Mouse (Mus musculus): ENCODE data around the gene Lamb1. TPM values are rescaled to one million over a fixed set of nuclear protein-coding genes. Genes with fewer than 3 reads are reported as not detected.

The Lamb1 gene
- polyA plus RNA-seq, 1 experiment from 2014 or later = 290 TPM

- in situ Hi-C loops (cut with MboI; ENCODE audit: low pct_unique_long_range_greater_than_20kb) = no loop called here
- CTCF ChIA-PET = interaction anchor here (1.9 kb wide), 1 partner anchor 184 kb away, joined by 4 read pairs; no protein-coding TSS in a partner anchor
- POLR2A ChIA-PET = no interaction called here
Measured at GRCm38 (mm10) chr12:31310687-31311086, 45.7 kb downstream of the Lamb1 start.

GRCm38 (mm10) chr12:31311671-31312265 is 46.7 kb downstream of the Lamb1 start:
- ChIA-PET CTCF (interaction anchor here (1.9 kb wide), 1 partner anchor 185 kb away, joined by 4 read pairs; no protein-coding TSS in a partner anchor), POLR2A (no interaction called here)
- in situ Hi-C loops (cut with MboI; ENCODE audit: low pct_unique_long_range_greater_than_20kb) = no loop called here
- DNase-seq (ENCODE audit: low read depth, low spot score) = no peak
- no peak for TF ChIP-seq CTCF (IDR thresholded peaks at IDR 0.05)
- H3K27me3 ChIP-seq = no peaks in the 10 kb centered on the region
- no peak for ATAC-seq

More at GRCm38 (mm10) chr12:31310687-31311086, 45.7 kb downstream of the Lamb1 start:
- H3K27me3 ChIP-seq = no peaks in the 10 kb centered on the region
- no peak for DNase-seq (ENCODE audit: low read depth, low spot score)
- no peak for TF ChIP-seq CTCF (IDR thresholded peaks at IDR 0.05)
- ATAC-seq = no peak

DNA sequence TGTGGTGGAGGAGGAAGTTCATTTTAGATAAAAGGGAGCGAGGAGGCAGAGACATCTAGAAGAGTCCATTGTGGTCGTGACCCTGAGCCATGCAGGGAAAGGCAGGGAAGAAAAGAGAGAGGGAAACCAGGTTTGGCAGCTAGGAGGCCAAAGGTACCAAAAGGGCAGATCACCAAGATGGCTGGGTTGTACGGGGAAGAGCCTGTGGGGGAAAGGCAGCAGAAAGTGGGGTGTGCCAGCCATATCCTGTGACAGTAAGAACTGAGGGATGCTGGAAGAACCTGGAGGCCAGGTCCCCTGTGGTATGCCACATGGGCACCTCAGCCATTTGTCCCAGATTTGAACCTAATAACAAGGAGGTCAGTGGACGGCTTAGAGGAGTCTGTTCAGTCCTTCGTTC is 47.2 kb downstream of the Lamb1 start:
- in situ Hi-C loops (cut with MboI; ENCODE audit: low pct_unique_long_range_greater_than_20kb) = no loop called here
- CTCF ChIA-PET = no interaction called here
- H3K27me3 ChIP-seq = no peaks in the 10 kb centered on the region
- ATAC-seq = no peak
- POLR2A ChIA-PET = no interaction called here
- TF ChIP-seq CTCF (IDR thresholded peaks at IDR 0.05) = no peak
- DNase-seq (ENCODE audit: low read depth, low spot score) = no peak

DNA sequence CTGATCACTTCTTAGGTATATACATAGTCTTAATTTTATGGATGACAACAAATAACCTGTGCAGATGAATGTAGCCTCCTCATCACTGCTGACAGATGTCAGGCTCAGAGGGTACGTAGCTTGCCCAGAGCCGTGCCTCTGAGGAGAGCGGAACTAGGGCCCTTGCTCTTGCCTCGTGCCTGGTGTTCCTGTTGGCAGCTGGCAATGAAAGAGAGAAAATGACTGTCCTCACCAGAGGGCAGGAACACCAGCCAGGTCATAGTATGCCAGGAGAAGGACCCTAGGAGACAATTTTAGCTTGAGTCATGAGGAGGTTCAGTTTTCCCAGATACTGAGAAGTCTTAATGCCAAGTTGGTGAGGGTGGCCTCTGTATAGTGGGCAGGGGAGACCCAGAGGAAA is 48.1 kb downstream of the Lamb1 start:
- ATAC-seq (no peak), DNase-seq (ENCODE audit: low read depth, low spot score) (no peak)
- ChIA-PET POLR2A (no interaction called here), CTCF (no interaction called here)
- TF ChIP-seq CTCF (IDR thresholded peaks at IDR 0.05) = no peak
- in situ Hi-C loops (cut with MboI; ENCODE audit: low pct_unique_long_range_greater_than_20kb) = no loop called here
- H3K27me3 ChIP-seq = no peaks in the 10 kb centered on the region

GRCm38 (mm10) chr12:31314310-31314709 is 49.3 kb downstream of the Lamb1 start:
- ATAC-seq = no peak
- TF ChIP-seq CTCF (IDR thresholded peaks at IDR 0.05) = no peak
- ChIA-PET POLR2A (no interaction called here), CTCF (no interaction called here)
- DNase-seq (ENCODE audit: low read depth, low spot score) = no peak
- no peaks in the 10 kb centered on the region for H3K27me3 ChIP-seq
- in situ Hi-C loops (cut with MboI; ENCODE audit: low pct_unique_long_range_greater_than_20kb) = no loop called here

DNA sequence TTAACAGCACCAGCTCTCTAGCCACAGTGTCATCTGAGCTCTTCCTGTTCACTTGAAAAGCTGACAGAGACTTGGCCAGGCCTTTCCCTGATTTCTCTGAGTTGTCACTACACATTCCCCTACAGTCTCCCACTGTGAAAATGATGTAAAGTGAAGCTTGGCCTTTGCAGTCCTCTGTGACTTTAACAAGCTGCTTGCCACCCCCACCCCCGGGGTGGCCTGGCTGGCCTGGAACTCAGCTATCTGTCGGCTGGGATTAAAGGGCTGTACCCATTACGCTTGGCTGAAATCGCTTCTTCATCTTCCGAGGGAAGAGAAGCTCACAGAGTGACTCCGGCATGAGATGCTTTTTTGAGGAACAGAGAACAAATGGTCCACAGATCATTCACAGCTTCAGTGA is 50.9 kb downstream of the Lamb1 start:
- no peak for DNase-seq (ENCODE audit: low read depth, low spot score)
- in situ Hi-C loops (cut with MboI; ENCODE audit: low pct_unique_long_range_greater_than_20kb) = no loop called here
- no peak for TF ChIP-seq CTCF (IDR thresholded peaks at IDR 0.05)
- CTCF ChIA-PET = interaction anchor here (1.5 to 2.0 kb wide), 3 partner anchors 13 to 199 kb away, joined by 3 to 7 read pairs (median 4); no protein-coding TSS in a partner anchor
- ATAC-seq = no peak
- no peaks in the 10 kb centered on the region for H3K27me3 ChIP-seq
- POLR2A ChIA-PET = interaction anchor here (1.3 kb wide), 1 partner anchor 50 kb away, joined by 3 read pairs; no protein-coding TSS in a partner anchor

GRCm38 (mm10) chr12:31317670-31318408 is 52.8 kb downstream of the Lamb1 start:
- TF ChIP-seq CTCF (IDR thresholded peaks at IDR 0.05) = no peak
- H3K27me3 ChIP-seq = no peaks in the 10 kb centered on the region
- ATAC-seq (no peak), DNase-seq (ENCODE audit: low read depth, low spot score) (no peak)
- POLR2A ChIA-PET = interaction anchor here (0.7 to 1.4 kb wide), 3 partner anchors 10 to 12 kb away, joined by 3 to 5 read pairs (median 3); no protein-coding TSS in a partner anchor
- CTCF ChIA-PET = interaction anchor here (1.1 to 2.0 kb wide), 3 partner anchors 11 to 37 kb away, joined by 3 to 7 read pairs (median 3); no protein-coding TSS in a partner anchor
- in situ Hi-C loops (cut with MboI; ENCODE audit: low pct_unique_long_range_greater_than_20kb) = no loop called here

GRCm38 (mm10) chr12:31318409-31318963 is 53.5 kb downstream of the Lamb1 start:
- no peak for ATAC-seq
- ChIA-PET CTCF (no interaction called here), POLR2A (interaction anchor here (0.7 to 1.3 kb wide), 2 partner anchors 9 to 13 kb away, joined by 3 read pairs; no protein-coding TSS in a partner anchor)
- in situ Hi-C loops (cut with MboI; ENCODE audit: low pct_unique_long_range_greater_than_20kb) = no loop called here
- DNase-seq (ENCODE audit: low read depth, low spot score) = no peak
- no peak for TF ChIP-seq CTCF (IDR thresholded peaks at IDR 0.05)
- H3K27me3 ChIP-seq = no peaks in the 10 kb centered on the region

- ChIA-PET POLR2A (no interaction called here), CTCF (no interaction called here)
- H3K27me3 ChIP-seq = no peaks in the 10 kb centered on the region
- TF ChIP-seq CTCF (IDR thresholded peaks at IDR 0.05) = no peak
- in situ Hi-C loops (cut with MboI; ENCODE audit: low pct_unique_long_range_greater_than_20kb) = loop anchor here (5.0 kb wide), 1 partner anchor 194 kb away; no protein-coding TSS in a partner anchor
- DNase-seq (ENCODE audit: low read depth, low spot score) (no peak), ATAC-seq (no peak)
Measured at GRCm38 (mm10) chr12:31320817-31321216, 55.8 kb downstream of the Lamb1 start.

DNA sequence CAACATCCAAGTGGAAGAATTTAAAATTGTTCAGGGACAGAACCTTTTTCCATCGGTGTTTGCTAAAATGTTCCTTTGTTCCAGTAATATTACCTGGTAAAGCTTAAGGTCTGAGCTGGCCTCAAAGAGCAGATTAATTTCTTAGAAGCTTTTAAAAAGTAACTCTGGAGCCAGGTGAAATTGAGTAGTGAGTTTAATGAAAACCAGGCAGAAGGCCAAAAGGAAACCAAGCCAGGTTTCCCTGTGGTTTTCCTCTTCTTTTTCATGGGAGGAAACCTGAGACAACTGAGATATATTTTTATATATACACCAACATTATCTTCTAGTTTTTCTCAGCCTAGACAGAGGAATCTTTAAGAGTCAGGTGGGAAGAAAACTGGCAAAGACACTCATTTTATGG is 56.5 kb downstream of the Lamb1 start:
- ChIA-PET POLR2A (interaction anchor here (0.7 kb wide), 1 partner anchor 8 kb away, joined by 3 read pairs; no protein-coding TSS in a partner anchor), CTCF (no interaction called here)

More for the DNA sequence above, 56.5 kb downstream of the Lamb1 start:
- in situ Hi-C loops (cut with MboI; ENCODE audit: low pct_unique_long_range_greater_than_20kb) = loop anchor here (5.0 kb wide), 1 partner anchor 194 kb away; no protein-coding TSS in a partner anchor
- no peaks in the 10 kb centered on the region for H3K27me3 ChIP-seq
- TF ChIP-seq CTCF (IDR thresholded peaks at IDR 0.05) = no peak
- DNase-seq (ENCODE audit: low read depth, low spot score) (no peak), ATAC-seq (no peak)
